Mouse (Mus musculus) left cerebral cortex, postnatal 14 days (tissue): ENCODE results near the gene Prickle4. TPM values are rescaled to one million over a fixed set of nuclear protein-coding genes. Genes with fewer than 3 reads are reported as not detected.

Experiments used
- DNase-seq, 2 experiments: peaks; one replicate each; pipeline ENCODE4 v3.0.0; 2021 to 2022; ENCODE audit warnings: low spot score in 2 of 2, mixed read lengths in 1 of 2
- intact Hi-C: fragments of 180-260 bp; cut with DNase I; formaldehyde crosslinking; loops from one replicate; pipeline ENCODE4 v1.15.1; 2025
- total RNA-seq, 2 experiments: library from RNA; stranded (reverse); gene quantifications; 2 replicates each; pipeline ENCODE4 v1.2.3; 2021

Gene Prickle4
- total RNA-seq, 2 experiments from 2014 or later = 5.0 to 5.5 TPM

DNA sequence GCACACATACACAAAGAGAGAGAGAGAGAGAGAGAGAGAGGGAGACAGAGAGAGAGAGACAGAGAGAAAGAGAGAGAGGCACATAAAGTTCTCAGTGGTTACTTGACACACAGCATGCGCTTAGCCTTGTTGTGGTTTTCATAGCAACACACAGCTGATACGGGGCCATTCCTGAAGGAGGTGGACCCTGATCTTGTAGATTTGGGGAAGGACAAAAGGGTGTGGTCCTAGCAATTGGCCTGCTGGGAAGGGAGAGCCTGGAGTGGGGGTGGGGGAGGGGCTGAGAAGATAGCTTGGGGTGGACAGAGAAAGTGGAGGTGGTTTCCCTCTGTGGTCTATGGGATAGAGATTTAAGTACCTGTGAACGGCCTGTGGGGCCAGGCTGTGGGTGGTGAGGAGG is 15.5 kb upstream of the Prickle4 start:
- intact Hi-C loops = no loop called here
- DNase-seq = no peak

DNA sequence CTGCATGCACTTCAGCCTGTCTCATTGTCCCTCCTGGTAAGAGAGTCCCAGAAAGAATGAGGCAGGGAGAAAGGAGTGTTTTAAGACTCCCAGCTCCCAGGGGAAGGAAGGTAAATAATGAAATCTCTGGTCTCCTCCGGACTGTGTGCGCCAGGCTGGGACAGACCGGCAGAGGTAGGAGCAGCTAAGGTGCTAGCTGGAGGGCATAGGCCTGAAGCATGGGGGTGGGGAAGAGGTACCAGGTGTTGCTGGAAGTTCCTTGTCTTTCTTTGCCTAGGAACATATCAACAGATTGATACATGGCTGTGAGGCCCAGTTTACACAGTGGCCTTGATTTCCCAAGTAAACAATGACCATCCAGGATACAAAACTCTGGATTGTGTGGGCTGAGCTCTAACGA is 14.4 kb upstream of the Prickle4 start:
- DNase-seq = no peak
- intact Hi-C loops = no loop called here

DNA sequence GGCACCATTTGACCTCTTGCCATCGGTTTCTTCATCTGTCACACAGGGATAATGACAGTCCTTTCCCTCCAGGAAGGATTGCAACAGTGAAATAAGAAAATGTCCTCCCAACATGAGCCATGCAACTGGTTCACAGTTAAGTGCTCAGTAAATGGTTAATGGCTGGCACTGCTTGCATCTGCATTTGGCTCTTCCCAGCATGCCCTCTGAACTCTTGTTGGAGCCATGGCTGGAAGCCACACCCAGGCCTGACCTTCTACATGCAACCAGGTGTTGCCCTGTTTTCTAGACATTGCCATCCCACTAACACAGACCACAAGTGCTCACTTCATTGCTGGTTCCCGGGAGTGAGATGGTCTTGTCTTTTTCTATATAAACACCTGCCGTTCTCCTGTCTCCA is 13.4 kb upstream of the Prickle4 start:
- intact Hi-C loops = no loop called here
- DNase-seq = no peak

DNA sequence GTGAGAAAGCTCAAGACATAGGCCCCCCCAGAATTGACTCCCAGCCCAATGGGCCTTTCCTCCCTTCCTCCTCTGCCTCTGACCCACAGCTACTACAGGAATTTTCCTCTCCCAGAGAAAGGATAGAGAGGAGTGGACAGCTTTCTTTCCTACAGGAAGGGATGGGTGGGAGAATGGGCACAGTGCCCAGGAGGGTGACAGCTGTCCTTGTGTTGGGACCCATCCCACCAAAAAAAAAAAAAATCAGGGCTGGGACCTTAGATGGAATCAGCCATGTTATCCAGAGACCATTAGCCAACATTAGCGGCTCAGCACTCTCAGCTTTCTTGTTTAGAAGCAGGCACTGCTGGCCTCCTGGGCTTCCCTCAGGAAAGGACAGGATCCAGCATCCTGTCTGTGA is 11.7 kb upstream of the Prickle4 start:
- DNase-seq = no peak
- intact Hi-C loops = no loop called here

DNA sequence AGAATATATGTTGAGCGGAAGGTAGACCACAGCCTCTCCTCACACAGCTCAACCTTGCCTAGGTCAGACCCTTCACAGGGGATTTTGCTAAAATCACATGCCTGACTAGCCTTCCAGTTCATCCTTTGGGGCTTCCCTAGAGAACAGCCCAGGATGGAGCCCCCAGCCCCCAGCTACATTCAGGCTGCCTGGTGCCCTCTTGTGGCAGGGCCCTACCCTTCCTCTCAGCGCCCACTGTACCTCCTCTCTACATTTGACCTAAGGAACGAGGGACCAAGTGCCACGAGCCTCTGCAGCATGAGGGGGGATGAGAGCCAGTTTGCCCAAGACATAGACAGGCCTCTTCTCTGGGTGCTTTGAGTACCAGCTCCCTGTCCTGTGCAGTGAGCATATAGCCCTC is 10.2 kb upstream of the Prickle4 start:
- DNase-seq = no peak
- intact Hi-C loops = no loop called here

DNA sequence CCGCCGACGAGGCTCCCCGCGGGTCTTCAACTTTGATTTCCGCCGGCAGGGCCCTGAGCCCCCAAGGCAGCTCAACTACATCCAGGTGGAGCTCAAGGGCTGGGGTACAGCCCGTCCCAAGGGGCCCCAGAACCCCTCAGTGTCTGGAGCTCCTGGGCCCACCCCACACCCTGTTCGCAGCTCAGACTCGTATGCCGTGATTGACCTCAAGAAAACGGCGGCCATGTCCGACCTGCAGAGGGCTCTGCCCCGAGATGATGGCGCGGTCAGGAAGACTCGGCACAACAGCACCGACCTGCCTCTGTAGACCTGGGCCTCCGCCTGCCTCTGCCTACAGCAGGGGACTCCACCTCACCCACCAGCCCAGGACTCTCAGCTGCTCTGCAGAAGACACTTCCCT is 9.0 kb upstream of the Prickle4 start:
- intact Hi-C loops = no loop called here

DNA sequence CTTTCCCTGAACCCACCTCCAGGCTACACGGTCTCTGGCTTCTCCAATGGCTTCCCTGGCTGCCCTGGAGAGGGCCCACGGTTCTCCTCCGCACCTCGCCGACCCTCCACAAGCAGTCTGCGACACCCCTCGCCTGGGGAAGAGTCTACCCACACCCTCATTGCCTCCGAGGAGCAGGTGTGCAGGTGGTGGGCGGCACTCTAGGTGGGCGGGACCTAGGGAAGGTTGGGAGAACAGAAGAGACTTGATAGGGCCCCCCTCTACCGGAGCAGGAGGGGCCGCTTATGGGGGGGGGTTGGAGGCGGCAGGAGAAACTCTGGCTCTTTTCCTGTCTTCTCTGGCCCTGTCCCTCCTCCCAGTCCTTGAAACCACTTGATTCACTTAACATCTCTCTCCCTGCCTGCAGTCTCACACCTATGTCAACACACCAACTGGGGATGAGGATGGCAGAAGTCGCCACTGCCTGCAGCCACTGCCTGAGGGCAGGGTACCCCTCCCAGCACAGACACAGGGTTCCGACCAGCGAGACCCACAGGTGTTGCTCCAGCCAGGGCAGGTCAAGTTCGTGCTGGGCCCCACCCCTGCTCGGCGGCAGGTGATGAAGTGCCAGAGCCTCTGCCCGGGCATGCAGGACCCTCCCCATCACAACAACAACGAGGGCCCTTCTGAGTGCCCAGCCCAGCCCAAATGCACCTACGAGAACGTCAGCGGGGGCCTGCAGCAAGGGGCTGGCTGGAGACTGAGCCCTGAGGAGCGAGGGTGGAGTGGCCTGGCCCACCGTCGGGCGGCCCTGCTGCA is 8.2 kb upstream of the Prickle4 start:
- intact Hi-C loops = no loop called here
- DNase-seq = no peak

More for the DNA sequence above, 9.0 kb upstream of the Prickle4 start:
- DNase-seq = no peak

DNA sequence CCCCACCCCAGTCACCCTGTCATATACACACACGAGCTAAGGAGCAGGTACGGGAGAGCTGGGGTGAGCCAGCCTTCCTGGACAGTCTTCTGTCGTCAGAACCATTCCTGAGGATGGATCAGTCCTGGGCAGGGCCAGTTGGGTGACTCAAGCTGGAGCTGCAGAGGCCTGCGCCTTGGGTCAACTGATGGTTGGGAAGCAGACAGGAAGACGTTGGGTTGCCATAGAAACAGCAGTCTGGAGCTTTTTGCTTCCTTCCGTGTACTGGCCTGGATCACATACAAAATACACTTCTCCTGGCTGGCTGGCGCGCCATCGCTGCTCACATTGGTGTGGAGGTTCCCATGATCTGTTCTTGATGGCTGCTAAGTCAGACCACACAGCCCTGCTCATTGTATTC is 7.3 kb upstream of the Prickle4 start:
- intact Hi-C loops = no loop called here
- DNase-seq = peak in 1 of 2 experiments; percentile 40

DNA sequence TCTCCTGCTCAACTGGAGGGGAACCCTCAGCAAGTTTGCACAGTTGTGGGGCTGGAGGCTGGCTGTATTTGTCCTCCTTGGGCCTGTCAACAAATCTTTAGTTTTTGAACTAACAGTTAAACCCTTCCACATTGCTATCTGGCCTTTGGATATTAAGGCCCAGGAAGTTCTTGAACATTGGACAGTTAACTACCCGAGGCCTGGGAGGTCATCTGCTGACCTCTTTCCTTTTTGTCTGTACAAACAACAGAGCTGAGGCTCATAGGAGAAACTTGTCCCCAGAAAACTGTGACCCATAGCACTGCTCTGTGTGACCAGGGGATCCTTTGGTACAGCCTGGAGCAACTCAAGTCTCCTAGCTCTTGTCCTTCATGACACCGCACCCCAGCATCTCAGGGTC is 4.5 kb upstream of the Prickle4 start:
- intact Hi-C loops = loop anchor here (5.0 kb wide), 1 partner anchor 38 kb away; the partner anchor contains the start of gene Tfeb
- no peak for DNase-seq

DNA sequence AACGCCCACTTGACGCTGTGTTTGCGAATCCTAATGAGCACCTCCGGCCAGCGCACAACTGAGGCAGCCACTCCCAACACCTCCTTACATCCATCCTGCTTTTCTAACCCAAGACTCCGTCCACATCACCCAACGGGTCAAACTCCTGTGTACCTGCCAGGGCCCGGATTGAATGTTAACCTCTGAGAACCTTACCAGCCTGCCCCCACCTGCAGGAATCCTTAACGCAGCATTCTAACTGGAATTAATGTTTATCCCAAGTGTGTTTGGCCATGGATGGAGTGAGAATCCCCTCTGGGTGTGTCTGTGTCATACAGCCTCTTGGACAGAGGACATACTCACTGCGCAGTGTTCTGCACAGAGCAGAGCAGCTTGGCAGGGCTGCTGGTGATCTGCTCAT is 3.6 kb upstream of the Prickle4 start:
- DNase-seq = no peak
- intact Hi-C loops = loop anchor here (5.0 kb wide), 1 partner anchor 39 kb away; the partner anchor contains the start of gene Tfeb

DNA sequence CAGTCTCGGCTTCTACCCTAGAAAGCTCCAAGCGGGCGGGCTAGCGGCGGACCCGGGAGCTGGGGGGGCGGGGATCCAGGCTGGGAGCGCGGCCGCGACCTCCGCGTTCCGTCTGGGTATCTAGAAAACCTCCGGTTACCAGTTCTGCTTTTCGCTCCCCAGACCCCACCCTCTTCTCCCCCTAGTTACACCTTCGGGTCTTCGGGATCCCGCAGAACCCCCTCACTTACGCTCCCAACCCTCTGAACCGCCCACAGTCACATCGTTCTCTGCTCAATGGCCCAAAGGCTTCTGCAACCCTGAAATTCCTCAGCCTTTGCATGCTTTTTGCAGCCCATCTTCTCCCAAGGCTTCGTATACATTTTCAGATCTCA is 788 bp upstream of the Prickle4 start:
- DNase-seq = no peak
- intact Hi-C loops = loop anchor here (5.0 kb wide), 1 partner anchor 42 kb away; the partner anchor contains the start of gene Tfeb

DNA sequence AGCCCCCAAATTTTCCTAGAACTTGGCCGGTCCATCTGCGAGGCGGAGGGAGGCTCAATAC is 264 bp downstream of the Prickle4 start, which contains the start of gene Gm21981:
Gm21981 (minus strand) TSS at position 14 of the 61 bp plus-strand sequence.
- intact Hi-C loops = no loop called here

DNA sequence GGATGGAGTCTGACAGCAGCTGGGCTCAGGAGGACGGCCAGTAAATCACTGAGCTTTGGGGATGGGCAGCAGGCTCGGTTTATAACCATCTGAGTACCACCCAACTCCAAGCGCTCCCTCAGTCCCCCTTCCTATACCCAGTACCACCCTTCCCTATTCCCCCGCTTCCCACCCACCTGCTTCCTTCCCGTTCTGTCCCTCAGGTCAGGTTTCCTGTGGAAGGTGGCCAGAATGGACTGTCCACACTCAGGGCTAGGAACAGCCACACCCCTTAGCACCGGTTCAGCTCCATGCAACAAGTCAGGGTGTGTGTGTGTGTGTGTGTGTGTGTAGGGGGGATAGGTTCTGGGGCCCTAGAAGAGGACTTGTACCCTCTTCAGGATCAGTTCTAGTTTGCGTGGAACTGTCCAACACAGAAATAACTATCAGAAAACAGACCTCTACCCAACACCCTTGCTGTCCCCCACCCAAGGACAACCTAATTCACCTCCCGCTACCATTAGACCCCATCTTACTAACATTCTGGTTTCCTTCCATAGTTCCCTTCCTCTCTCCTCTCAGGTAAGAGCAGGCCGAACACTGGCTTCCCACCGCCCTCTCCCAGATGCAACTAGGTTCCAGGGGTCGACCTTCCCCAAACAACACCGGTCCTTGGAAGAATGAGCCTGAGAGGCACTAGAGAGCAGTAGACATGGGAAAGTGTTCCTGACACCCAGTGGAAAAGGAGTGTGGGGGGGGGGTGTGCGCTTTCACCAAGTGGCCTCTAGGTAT is 680 bp downstream of the Prickle4 start:
- DNase-seq = no peak
- intact Hi-C loops = no loop called here

More for the DNA sequence above, 264 bp downstream of the Prickle4 start, which contains the start of gene Gm21981:
- DNase-seq = no peak

DNA sequence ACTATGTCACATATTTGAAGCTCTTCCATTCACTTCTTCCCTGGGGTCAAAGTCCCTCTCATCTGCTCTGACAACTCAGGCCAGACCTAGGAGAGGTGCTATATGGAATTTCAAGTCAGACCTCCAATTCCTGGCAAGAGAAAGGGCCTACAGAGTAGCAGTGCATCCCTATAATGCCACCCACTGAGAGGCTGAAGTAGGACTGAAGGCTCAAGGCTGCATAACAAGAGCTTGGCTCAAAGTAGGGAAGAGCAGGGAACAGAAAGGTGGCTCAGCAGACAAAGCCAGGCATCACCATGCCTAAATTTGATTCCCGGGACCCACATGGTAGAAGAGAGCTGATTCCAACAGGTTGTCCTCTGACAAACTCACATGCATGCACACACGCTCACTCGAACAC is 2.9 kb downstream of the Prickle4 start:
- no peak for DNase-seq
- intact Hi-C loops = no loop called here

DNA sequence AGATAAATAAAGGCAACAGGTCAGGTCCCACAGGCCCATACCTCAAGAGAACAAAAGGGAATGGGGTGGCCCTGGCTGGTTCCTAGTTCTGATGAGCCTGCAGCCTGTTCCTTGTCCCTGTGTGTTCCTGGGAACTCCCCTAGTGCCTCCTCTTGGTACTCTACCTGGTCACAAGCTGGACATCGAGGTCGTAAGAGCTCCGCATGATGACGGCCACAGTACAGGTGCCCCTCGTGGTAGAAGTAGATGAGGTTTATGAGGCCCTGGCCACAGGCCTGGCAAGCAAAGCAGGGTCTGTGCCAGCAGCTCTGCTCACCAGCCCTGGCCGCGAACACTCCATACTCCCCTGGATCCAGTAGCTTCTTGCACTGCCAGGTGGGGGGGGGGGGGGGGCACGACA is 4.6 kb downstream of the Prickle4 start:
- intact Hi-C loops = no loop called here
- no peak for DNase-seq

DNA sequence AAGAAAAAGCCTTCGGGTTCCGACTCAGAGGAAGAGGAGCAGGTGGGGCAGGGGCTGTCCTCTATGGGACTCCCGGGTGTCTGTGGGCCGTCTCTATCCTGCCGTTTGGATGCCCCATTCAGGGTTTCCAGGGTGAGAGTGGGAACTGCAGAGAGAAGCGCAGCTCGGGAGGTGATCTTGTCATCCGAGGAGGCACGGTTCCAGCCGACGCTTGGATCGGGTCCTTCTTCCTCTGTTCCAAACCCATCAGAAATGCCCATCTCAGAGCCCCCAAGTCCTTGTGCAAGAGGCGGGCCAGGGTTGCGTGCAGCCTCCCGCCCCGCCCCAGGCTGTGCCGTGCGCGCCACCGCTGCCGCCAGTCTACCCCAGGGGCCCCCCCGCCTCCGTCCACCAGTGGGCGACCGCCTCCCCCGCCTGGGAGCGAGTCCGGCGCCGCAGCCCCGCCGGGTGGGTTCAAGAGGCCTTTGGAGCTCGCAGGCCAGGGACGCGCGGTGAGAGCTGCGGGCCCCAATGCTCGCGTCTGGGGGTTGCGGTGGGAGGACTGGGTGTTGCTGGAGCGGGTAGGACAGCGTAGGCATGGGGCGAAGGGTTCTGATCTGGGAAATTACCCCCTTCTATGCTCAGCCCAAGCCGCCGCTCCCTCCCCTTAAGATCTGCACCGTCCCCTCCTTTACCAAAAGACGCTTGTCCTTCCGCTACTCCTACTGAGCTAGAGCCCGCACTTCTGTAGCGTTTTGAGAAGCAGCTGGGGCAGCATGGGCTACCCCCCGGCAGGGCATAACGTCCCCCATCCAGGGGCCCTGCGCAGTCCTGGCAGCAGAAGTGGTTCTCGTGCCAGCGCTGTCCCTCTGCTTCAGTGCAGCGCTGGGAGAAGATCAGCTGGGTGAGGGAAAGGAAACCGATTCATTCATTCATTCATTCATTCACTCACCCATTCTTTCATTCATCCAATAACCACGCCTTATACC is 5.6 kb downstream of the Prickle4 start, which contains the start of gene Frs3:
Frs3 (plus strand) TSS at position 423 of the 968 bp plus-strand sequence.
- intact Hi-C loops = no loop called here
- peak; percentile 75 to 78 for DNase-seq

DNA sequence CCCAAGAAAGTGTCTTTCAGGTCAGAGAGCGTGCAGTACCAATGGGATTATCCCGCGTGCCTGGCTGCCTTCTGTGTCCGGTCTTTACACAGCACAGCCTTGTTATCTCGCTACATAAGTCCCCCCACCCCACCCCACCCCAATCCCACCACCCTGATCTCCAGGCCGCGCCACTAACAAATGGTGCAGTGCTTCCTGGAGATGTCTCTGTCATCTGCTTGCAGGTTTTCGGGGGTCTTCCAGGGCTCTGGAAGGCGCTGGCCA is 6.3 kb downstream of the Prickle4 start, which contains the start of gene Tomm6:
Tomm6 (minus strand) TSS at position 43 of the 264 bp plus-strand sequence.
- intact Hi-C loops = no loop called here
- DNase-seq = no peak

DNA sequence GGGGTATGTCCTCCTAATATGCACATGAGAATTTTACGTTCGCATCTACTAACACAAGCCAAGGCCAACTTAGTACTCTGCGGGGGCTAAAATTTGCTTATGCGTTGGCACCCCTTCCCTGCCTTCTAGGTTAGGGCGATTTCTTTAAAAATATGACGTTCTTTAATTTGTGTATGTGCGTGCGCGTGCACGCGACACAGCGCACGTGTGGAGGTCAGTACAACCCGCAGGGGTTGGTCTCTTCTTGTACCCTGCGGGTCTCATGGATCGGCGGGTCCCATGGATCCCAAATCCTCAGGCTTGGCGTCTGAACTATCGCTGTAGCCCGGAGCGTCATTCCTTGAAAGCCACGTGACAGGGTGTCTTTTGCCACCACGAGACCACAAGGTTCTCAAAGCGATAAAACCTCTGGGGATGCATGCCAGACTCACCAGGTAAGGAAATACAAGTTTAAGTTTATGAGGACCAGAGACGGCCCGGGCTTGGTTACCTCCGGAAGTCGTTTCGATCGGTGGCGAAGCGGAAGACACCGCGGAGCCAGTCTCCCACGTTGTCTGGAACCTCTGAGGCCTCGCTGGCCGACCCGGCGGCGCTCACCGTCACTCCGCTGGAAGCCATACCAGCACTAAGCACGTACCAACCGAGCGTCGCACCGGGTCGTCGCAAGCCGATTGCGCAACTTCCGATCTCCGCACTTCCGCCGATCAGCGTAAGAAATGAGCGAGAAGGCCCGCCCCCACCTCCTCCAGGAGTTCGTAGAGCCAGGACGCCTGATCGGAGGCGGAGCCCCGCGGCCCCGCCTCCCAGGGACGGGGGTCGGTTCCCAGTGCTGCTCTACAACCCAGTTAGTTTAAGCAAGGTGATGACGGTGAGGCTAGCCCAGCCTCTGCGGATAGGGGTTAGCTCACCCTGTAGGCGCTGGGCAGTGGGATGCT is 6.9 kb downstream of the Prickle4 start:
- peak; percentile 97 for DNase-seq
- intact Hi-C loops = no loop called here

DNA sequence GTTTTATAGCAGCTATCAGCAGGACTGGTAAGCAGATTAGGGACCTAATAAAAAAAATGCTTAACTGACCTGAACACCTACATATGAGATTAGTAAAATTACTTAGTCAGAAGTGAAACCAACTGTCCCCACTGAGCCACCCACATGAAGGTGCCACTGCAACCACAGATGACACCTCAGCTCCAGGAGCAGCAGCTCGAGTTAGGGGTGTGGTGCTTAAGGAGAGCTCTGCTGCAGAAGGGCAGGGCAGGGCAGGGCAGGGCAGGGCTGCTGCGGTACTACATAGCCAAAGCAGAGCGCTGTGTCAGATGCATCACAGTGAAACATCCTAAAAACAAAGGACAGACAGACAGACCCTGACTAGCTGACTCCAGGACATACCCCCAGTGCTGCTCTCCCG is 11.7 kb downstream of the Prickle4 start:
- intact Hi-C loops = loop anchor here (5.0 kb wide), 1 partner anchor 71 kb away; the partner anchor contains the start of genes Bysl, Gm20517 and Med20
- no peak for DNase-seq
